Mouse (Mus musculus): Measurements from ENCODE around the gene Rgs2. TPM values are rescaled to one million over a fixed set of nuclear protein-coding genes. Genes with fewer than 3 reads are reported as not detected.
A peak's percentile ranks its signal among the peaks of the same experiment; 100 is the strongest.

The Rgs2 gene
- polyA plus RNA-seq, 1 experiment from 2014 or later: 119 TPM

- H3K4me3 ChIP-seq (ENCODE audit: low read depth, low read length): no peak overlapping the region
- 40% methylated on average over 7 of the region's 7 CpGs for WGBS
- H3K4me2 ChIP-seq (replicated peaks; ENCODE audit: low read depth): no peak overlapping the region
- no peaks in the 10 kb centered on the region for H3K36me3 ChIP-seq (ENCODE audit: control insufficient read depth, insufficient read depth, low read length)
- H3K27ac ChIP-seq (replicated peaks): no peak overlapping the region
- no peaks in the 10 kb centered on the region for H3K27me3 ChIP-seq (ENCODE audit: control insufficient read depth, insufficient read depth, low read length)
- TF ChIP-seq CTCF (IDR thresholded peaks at IDR 0.05; ENCODE audit: low read depth): no peak
- TF ChIP-seq EP300 (optimal IDR thresholded peaks at IDR 0.05): no peak
- peak; percentile 35 for DNase-seq (ENCODE audit: low spot score)
- no peak for ATAC-seq (ENCODE audit: low FRiP score, low TSS enrichment)
- no peaks in the 10 kb centered on the region for H3K4me1 ChIP-seq (replicated peaks; ENCODE audit: control insufficient read depth, insufficient read depth)
- H3K9ac ChIP-seq (ENCODE audit: low read length): no peak overlapping the region
- no peaks in the 10 kb centered on the region for H3K9me3 ChIP-seq (ENCODE audit: control insufficient read depth, low read length)
Observed at GRCm38 (mm10) chr1:144018417-144018958, 14.5 kb upstream of the Rgs2 start.

GRCm38 (mm10) chr1:144013913-144014312 lies 10.0 kb upstream of the Rgs2 start:
- DNase-seq (ENCODE audit: low spot score) (no peak), ATAC-seq (ENCODE audit: low FRiP score, low TSS enrichment) (no peak)
- no peak overlapping the region for H3K4me3 ChIP-seq (ENCODE audit: low read depth, low read length)
- TF ChIP-seq CTCF (IDR thresholded peaks at IDR 0.05; ENCODE audit: low read depth) (no peak), EP300 (optimal IDR thresholded peaks at IDR 0.05) (no peak)
- H3K4me2 ChIP-seq (replicated peaks; ENCODE audit: low read depth): no peak overlapping the region
- H3K4me1 ChIP-seq (replicated peaks; ENCODE audit: control insufficient read depth, insufficient read depth): no peaks in the 10 kb centered on the region
- H3K27ac ChIP-seq (replicated peaks): no peak overlapping the region
- no peaks in the 10 kb centered on the region for H3K9me3 ChIP-seq (ENCODE audit: control insufficient read depth, low read length)
- H3K27me3 ChIP-seq (ENCODE audit: control insufficient read depth, insufficient read depth, low read length): no peaks in the 10 kb centered on the region
- no peaks in the 10 kb centered on the region for H3K36me3 ChIP-seq (ENCODE audit: control insufficient read depth, insufficient read depth, low read length)
- no peak overlapping the region for H3K9ac ChIP-seq (ENCODE audit: low read length)

- 66% methylated on average over 6 of the region's 6 CpGs for WGBS
Observed at GRCm38 (mm10) chr1:144007341-144007740, 3.4 kb upstream of the Rgs2 start.

GRCm38 (mm10) chr1:144006542-144006941 lies 2.6 kb upstream of the Rgs2 start:
- WGBS: under 1% methylated on average over 8 of the region's 8 CpGs
- no peaks in the 10 kb centered on the region; the same call in 1 of the 2 replicates for H3K4me1 ChIP-seq (replicated peaks; ENCODE audit: control insufficient read depth, insufficient read depth)
- H3K4me3 ChIP-seq (ENCODE audit: low read depth, low read length): no peak overlapping the region; the same call in 1 of the 2 replicates
- ATAC-seq (ENCODE audit: low FRiP score, low TSS enrichment) (0 out of 2 replicates have a peak, but pooled peaks have one; percentile 47), DNase-seq (ENCODE audit: low spot score) (peak; percentile 75)
- peak overlapping the region; percentile 36 for H3K4me2 ChIP-seq (replicated peaks; ENCODE audit: low read depth)
- H3K27me3 ChIP-seq (ENCODE audit: control insufficient read depth, insufficient read depth, low read length): no peaks in the 10 kb centered on the region
- no peak overlapping the region for H3K27ac ChIP-seq (replicated peaks)
- H3K9ac ChIP-seq (ENCODE audit: low read length): peak overlapping the region; percentile 8; the same call in 1 of the 2 replicates
- TF ChIP-seq CTCF (IDR thresholded peaks at IDR 0.05; ENCODE audit: low read depth) (peak; percentile 91), EP300 (optimal IDR thresholded peaks at IDR 0.05) (no peak)
- no peaks in the 10 kb centered on the region for H3K9me3 ChIP-seq (ENCODE audit: control insufficient read depth, low read length)
- H3K36me3 ChIP-seq (ENCODE audit: control insufficient read depth, insufficient read depth, low read length): peaks cover 1% of the 10 kb centered on the region; the same call in 1 of the 2 replicates

More at GRCm38 (mm10) chr1:144007341-144007740, 3.4 kb upstream of the Rgs2 start:
- Histone ChIP-seq H3K27me3 (ENCODE audit: control insufficient read depth, insufficient read depth, low read length) (no peaks in the 10 kb centered on the region), H3K36me3 (ENCODE audit: control insufficient read depth, insufficient read depth, low read length) (no peaks in the 10 kb centered on the region), H3K27ac (replicated peaks) (no peak overlapping the region), H3K4me1 (replicated peaks; ENCODE audit: control insufficient read depth, insufficient read depth) (no peaks in the 10 kb centered on the region; the same call in 1 of the 2 replicates), H3K9me3 (ENCODE audit: control insufficient read depth, low read length) (no peaks in the 10 kb centered on the region), H3K9ac (ENCODE audit: low read length) (no peak overlapping the region), H3K4me3 (ENCODE audit: low read depth, low read length) (no peak overlapping the region), H3K4me2 (replicated peaks; ENCODE audit: low read depth) (no peak overlapping the region)
- no peak for DNase-seq (ENCODE audit: low spot score)
- ATAC-seq (ENCODE audit: low FRiP score, low TSS enrichment): no peak
- TF ChIP-seq CTCF (IDR thresholded peaks at IDR 0.05; ENCODE audit: low read depth): no peak
- TF ChIP-seq EP300 (optimal IDR thresholded peaks at IDR 0.05): no peak

GRCm38 (mm10) chr1:144005648-144006047 lies 1.7 kb upstream of the Rgs2 start:
- no peak overlapping the region for H3K27ac ChIP-seq (replicated peaks)
- H3K36me3 ChIP-seq (ENCODE audit: control insufficient read depth, insufficient read depth, low read length): peaks cover 3% of the 10 kb centered on the region; the same call in 1 of the 2 replicates
- H3K4me3 ChIP-seq (ENCODE audit: low read depth, low read length): no peak overlapping the region
- no peaks in the 10 kb centered on the region for H3K27me3 ChIP-seq (ENCODE audit: control insufficient read depth, insufficient read depth, low read length)
- no peak overlapping the region for H3K4me2 ChIP-seq (replicated peaks; ENCODE audit: low read depth)
- ATAC-seq (ENCODE audit: low FRiP score, low TSS enrichment): no peak
- no peak overlapping the region for H3K9ac ChIP-seq (ENCODE audit: low read length)
- no peaks in the 10 kb centered on the region for H3K9me3 ChIP-seq (ENCODE audit: control insufficient read depth, low read length)
- TF ChIP-seq CTCF (IDR thresholded peaks at IDR 0.05; ENCODE audit: low read depth) (no peak), EP300 (optimal IDR thresholded peaks at IDR 0.05) (no peak)
- DNase-seq (ENCODE audit: low spot score): no peak
- no peaks in the 10 kb centered on the region; the same call in 1 of the 2 replicates for H3K4me1 ChIP-seq (replicated peaks; ENCODE audit: control insufficient read depth, insufficient read depth)

GRCm38 (mm10) chr1:144004741-144005140 lies 780 bp upstream of the Rgs2 start:
- WGBS: 2% methylated on average over 9 of the region's 9 CpGs
- H3K27ac ChIP-seq (replicated peaks): peak overlapping the region; percentile 83
- ATAC-seq (ENCODE audit: low FRiP score, low TSS enrichment) (no peak; the same call in 1 of the 2 replicates), DNase-seq (ENCODE audit: low spot score) (peak; percentile 21)
- TF ChIP-seq EP300 (optimal IDR thresholded peaks at IDR 0.05) (no peak), CTCF (IDR thresholded peaks at IDR 0.05; ENCODE audit: low read depth) (no peak)
- H3K36me3 ChIP-seq (ENCODE audit: control insufficient read depth, insufficient read depth, low read length): peaks cover 3% of the 10 kb centered on the region; the same call in 1 of the 2 replicates
- H3K9me3 ChIP-seq (ENCODE audit: control insufficient read depth, low read length): no peaks in the 10 kb centered on the region
- H3K4me3 ChIP-seq (ENCODE audit: low read depth, low read length): peak overlapping the region; percentile 60
- H3K4me2 ChIP-seq (replicated peaks; ENCODE audit: low read depth): peak overlapping the region; percentile 73
- H3K27me3 ChIP-seq (ENCODE audit: control insufficient read depth, insufficient read depth, low read length): no peaks in the 10 kb centered on the region
- peak overlapping the region; percentile 60 for H3K9ac ChIP-seq (ENCODE audit: low read length)
- no peaks in the 10 kb centered on the region; the same call in 1 of the 2 replicates for H3K4me1 ChIP-seq (replicated peaks; ENCODE audit: control insufficient read depth, insufficient read depth)

All from stomach, postnatal 0 days (tissue).